Mouse (Mus musculus) bone marrow macrophage, adult 2 months (primary cell): Measurements from ENCODE around the gene Comt.

Experiments used
- CTCF ChIP-seq: IDR thresholded peaks from 2 replicates; pipeline ENCODE4 v1.5.1; 2012; ENCODE audit warnings: low read depth, mild to moderate bottlenecking, low read length, moderate library complexity
- POLR2A ChIP-seq: IDR thresholded peaks from 2 replicates; pipeline ENCODE4 v1.6.1; 2012; ENCODE audit warnings: mild to moderate bottlenecking, low read depth, low read length, borderline replicate concordance

DNA sequence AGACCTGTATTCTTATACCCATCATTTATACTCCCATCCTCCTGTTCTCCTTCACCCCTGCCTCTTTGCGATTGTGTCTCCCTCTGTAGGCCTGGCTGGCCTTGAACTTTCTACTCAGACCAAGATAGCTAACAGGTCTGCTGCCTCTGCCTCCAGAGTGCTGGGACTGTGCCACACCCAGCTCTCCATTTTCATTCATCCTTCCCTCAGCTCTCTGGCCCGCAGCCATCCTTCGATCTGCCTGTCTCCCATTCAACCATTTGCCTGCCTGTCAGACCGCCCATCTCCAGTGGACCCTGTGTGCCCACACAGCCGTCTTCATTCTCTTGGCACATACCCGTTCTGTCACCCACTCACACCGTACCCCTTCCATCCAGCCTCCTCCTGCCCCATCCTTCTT is 42.4 kb downstream of the Comt start:
- TF ChIP-seq CTCF (no peak), POLR2A (no peak)
